Mouse (Mus musculus): Measurements from ENCODE around the gene Zc3h4. TPM values are rescaled to one million over a fixed set of nuclear protein-coding genes. Genes with fewer than 3 reads are reported as not detected.
"Not testable (repeated sequence)": the region's sequence is repeated elsewhere in the genome, so short reads cannot be mapped to it uniquely, and the experiment has no call there.

Gene Zc3h4
- polyA plus RNA-seq, 1 experiment from 2014 or later, result 8.7 TPM

DNA sequence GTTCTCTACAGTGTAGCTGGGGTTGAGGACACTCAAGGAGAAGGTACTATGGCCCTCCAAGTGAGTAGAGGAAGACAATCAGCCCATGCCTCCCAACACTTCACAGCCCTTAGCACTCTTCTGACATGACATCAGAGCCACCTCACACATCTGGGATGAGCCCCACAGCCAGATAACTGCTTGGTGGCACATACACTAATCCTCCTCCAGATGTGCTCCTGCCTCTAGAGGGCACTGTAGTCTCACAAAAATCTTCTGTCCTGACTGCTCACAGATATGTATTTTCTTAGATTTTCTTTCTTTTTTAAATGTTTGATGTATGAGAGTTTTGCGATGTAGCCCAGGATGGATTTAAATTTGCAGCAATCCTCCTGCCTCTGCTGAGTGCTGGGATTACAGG is 24.2 kb upstream of the Zc3h4 start:
- ATAC-seq (ENCODE audit: extremely low read depth, insufficient number of reproducible peaks, low FRiP score, low TSS enrichment), result no peak
- WGBS, result 97% methylated on average over 1 of the region's 1 CpGs

DNA sequence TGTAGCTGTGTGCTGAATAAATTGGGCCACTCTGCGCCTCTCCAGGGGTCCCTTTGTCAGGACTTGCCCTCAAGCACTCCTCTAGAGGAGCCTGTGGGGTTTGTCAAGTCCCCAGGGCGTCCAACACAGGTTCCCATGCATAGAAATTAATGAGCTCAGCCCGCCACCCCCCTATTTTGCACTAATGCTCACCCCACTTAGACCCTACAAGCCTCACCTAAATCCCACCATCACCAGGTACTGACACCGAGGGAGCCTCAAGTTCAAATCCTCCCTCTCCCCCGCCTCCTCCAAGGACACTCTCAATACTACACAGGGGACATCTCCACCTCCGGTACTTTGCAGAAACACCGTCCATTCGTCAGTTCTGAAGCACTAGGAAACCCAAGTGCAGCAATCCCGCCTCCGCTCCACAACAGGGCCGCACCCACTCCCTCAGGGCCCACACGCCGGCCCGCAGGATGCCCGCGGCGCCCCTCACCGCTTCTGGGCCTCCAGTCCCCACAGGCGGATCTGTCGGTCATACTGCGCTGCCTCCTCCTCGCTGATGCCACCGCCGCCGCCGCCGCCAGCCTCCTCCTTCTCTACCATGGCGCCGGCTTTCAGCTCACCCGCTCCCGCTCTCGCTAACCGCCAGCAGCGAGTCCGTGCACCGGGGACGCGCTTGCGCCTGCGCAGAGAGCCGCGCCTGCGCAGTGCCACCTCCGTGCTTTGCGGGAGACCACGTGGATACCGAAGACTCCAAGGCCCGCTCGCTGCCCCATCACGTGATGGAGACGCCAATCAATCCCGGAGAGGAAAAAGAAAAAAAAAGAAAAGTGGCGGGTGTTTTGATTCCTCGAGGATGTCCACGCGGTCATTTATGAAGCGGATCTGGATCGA is 13.3 kb upstream of the Zc3h4 start, which contains the start of gene Sae1:
Gene Sae1 (minus strand): TSS at position 647 of the 882 bp plus-strand sequence.
- WGBS, result under 1% methylated on average over 53 of the region's 58 CpGs

More for the DNA sequence above, 24.2 kb upstream of the Zc3h4 start:
- Histone ChIP-seq H3K9me3 (no peaks in the 10 kb centered on the region), H3K36me3 (peaks cover 77% of the 10 kb centered on the region), H3K27me3 (replicated peaks) (no peaks in the 10 kb centered on the region), H3K4me3 (no peak overlapping the region), H3K9ac (no peak overlapping the region), H3K27ac (replicated peaks) (no peak overlapping the region), H3K4me1 (no peaks in the 10 kb centered on the region), H3K4me2 (no peak overlapping the region)

DNA sequence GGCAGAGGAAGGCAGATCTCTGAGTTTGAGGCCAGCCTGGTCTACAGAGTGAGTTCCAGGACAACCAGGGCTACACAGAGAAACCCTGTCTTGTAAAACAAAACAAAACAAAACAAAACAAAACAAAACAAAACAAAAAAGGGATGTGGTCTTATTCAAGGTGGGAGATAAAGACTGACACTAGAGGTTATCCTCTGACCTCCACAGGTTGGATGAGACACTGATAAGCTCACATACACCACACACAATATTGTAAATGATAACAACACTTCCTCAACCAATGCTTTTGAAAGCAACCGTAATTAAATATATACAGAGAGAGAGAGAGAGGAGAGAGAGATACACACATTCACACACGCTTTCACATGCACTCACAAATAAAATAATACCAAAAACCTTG is 10.8 kb upstream of the Zc3h4 start:
- H3K36me3 ChIP-seq; H3K27ac ChIP-seq (replicated peaks); H3K9ac ChIP-seq; ATAC-seq (ENCODE audit: extremely low read depth, insufficient number of reproducible peaks, low FRiP score, low TSS enrichment); H3K9me3 ChIP-seq; H3K27me3 ChIP-seq (replicated peaks); H3K4me3 ChIP-seq; H3K4me2 ChIP-seq: not testable (repeated sequence)
- peaks cover 28% of the 10 kb centered on the region for H3K4me1 ChIP-seq
- WGBS, result 71% methylated on average over 2 of the region's 2 CpGs

More for the DNA sequence above, 13.3 kb upstream of the Zc3h4 start, which contains the start of gene Sae1:
- H3K4me2 ChIP-seq, result peak within 1 kb of the TSS; percentile 84
- H3K27me3 ChIP-seq (replicated peaks), result no peaks in the 10 kb centered on the region
- H3K36me3 ChIP-seq, result peaks cover 30% of the 10 kb centered on the region
- peaks cover 33% of the 10 kb centered on the region for H3K4me1 ChIP-seq
- peak within 1 kb of the TSS; percentile 89 for H3K27ac ChIP-seq (replicated peaks)
- peak within 1 kb of the TSS; percentile 99 for H3K9ac ChIP-seq
- H3K9me3 ChIP-seq, result no peaks in the 10 kb centered on the region
- ATAC-seq (ENCODE audit: extremely low read depth, insufficient number of reproducible peaks, low FRiP score, low TSS enrichment), result peak; percentile 92
- peak within 1 kb of the TSS; percentile 97 for H3K4me3 ChIP-seq

DNA sequence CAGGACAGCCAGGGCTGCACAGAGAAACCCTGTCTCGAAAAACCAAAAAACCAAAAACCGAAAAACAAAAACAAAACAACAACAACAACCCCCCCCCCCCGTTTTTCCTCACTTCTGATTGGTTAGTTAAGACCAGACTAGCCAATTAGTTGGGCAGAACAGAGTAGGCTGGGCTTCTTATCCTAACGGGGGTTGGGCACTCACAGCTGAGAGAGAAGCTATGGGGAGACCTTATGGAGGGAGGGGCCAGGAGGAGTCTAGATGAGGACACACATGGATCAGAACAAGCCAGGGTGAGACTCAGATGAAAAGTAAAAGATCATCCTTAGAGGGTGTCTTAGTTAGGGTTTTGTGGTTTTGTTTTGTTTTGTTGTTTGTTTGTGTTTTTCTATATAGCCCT is 7.8 kb upstream of the Zc3h4 start:
- Histone ChIP-seq H3K36me3 (no peaks in the 10 kb centered on the region), H3K4me3 (no peak overlapping the region), H3K27ac (replicated peaks) (no peak overlapping the region), H3K9me3 (no peaks in the 10 kb centered on the region), H3K4me2 (no peak overlapping the region), H3K9ac (no peak overlapping the region), H3K27me3 (replicated peaks) (no peaks in the 10 kb centered on the region), H3K4me1 (peaks cover 4% of the 10 kb centered on the region)
- 39% methylated on average over 4 of the region's 4 CpGs for WGBS
- ATAC-seq (ENCODE audit: extremely low read depth, insufficient number of reproducible peaks, low FRiP score, low TSS enrichment), result no peak

DNA sequence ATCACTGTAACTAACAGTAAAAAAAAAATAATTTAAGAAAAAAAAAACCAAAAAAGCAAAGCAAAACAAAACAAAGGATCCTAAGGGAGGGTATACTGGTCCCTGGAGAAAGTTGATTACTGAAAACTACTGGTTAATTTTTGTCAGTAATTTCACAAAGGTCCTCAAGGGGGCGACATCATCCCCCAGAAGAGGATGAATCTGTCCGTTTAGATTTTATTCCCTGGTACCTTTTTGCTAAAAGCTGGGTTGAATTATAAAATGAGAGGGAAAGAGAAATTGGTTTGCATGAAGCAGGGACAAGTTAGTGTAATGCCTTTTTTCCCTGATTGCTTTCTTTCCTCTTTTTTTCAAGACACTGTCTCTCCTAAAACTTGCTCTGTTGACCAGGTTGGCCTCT is 4.8 kb upstream of the Zc3h4 start:
- Histone ChIP-seq H3K9me3 (no peaks in the 10 kb centered on the region), H3K27ac (replicated peaks) (no peak overlapping the region), H3K27me3 (replicated peaks) (no peaks in the 10 kb centered on the region), H3K4me3 (no peak overlapping the region), H3K9ac (no peak overlapping the region), H3K4me2 (no peak overlapping the region), H3K4me1 (peaks cover 7% of the 10 kb centered on the region), H3K36me3 (no peaks in the 10 kb centered on the region)
- ATAC-seq (ENCODE audit: extremely low read depth, insufficient number of reproducible peaks, low FRiP score, low TSS enrichment), result no peak
- WGBS, result 3% methylated on average over 2 of the region's 2 CpGs

DNA sequence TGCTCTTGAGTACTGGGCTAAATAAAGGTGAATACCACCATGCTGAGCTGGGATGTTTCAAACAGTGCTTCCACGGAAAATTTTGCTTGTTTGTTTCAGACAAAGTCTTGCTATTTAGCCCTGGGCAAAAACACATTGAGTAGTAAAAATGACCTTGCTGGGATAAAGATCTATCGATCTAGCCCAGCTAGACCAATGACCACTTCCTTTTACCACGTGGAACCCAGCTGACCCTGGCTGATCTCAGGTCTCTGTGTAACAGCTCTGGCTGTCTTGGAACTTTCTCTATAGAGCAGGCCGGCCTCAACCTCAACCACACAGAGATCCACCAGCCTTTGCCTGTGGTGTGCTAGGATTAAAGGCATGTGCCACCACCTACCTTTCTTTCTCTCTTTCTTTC is 3.2 kb upstream of the Zc3h4 start:
- no peak overlapping the region for H3K9ac ChIP-seq
- H3K36me3 ChIP-seq, result no peaks in the 10 kb centered on the region

DNA sequence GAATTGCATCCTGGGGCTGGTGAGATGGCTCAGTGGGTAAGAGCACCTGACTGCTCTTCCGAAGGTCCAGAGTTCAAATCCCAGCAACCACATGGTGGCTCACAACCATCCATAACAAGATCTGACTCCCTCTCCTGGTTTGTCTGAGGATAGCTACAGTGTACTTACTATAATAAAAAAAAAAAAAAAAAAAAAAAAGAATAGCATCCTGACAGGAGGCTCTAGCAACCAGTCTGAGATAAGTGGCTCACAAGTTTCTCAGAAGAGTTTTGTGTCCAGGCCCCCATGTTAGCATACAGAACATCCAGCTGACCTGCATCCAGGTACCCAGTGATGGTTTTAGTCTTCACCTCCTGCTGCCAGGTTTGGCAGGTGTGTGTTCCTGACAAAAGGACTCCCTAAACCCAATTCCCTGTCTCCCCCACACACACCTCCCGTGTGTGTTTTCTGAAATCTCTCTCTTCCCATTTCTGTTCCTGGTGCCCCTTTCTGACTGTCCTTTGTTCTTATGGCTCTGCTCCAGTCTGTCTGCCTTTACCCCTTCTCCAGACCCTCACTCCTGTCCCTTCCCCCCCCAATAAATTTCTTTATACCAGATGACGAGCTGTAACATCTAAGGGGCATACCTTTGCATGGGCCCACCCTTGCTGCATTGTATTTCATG is 2.2 kb upstream of the Zc3h4 start:
- Histone ChIP-seq H3K4me2 (peak overlapping the region; percentile 92), H3K4me3 (peak overlapping the region; percentile 95), H3K4me1 (peaks cover 13% of the 10 kb centered on the region), H3K9me3 (no peaks in the 10 kb centered on the region), H3K27ac (replicated peaks) (peak overlapping the region; percentile 100), H3K36me3 (no peaks in the 10 kb centered on the region), H3K27me3 (replicated peaks) (no peaks in the 10 kb centered on the region), H3K9ac (peak overlapping the region; percentile 100)
- ATAC-seq (ENCODE audit: extremely low read depth, insufficient number of reproducible peaks, low FRiP score, low TSS enrichment), result no peak
- 43% methylated on average over 3 of the region's 3 CpGs for WGBS

More for the DNA sequence above, 3.2 kb upstream of the Zc3h4 start:
- H3K9me3 ChIP-seq, result no peaks in the 10 kb centered on the region
- no peaks in the 10 kb centered on the region for H3K27me3 ChIP-seq (replicated peaks)
- H3K4me1 ChIP-seq, result peaks cover 7% of the 10 kb centered on the region
- H3K4me2 ChIP-seq, result no peak overlapping the region
- ATAC-seq (ENCODE audit: extremely low read depth, insufficient number of reproducible peaks, low FRiP score, low TSS enrichment), result no peak
- H3K4me3 ChIP-seq, result no peak overlapping the region
- H3K27ac ChIP-seq (replicated peaks), result no peak overlapping the region; the same call in 1 of the 2 replicates
- WGBS, result 63% methylated on average over 4 of the region's 4 CpGs

DNA sequence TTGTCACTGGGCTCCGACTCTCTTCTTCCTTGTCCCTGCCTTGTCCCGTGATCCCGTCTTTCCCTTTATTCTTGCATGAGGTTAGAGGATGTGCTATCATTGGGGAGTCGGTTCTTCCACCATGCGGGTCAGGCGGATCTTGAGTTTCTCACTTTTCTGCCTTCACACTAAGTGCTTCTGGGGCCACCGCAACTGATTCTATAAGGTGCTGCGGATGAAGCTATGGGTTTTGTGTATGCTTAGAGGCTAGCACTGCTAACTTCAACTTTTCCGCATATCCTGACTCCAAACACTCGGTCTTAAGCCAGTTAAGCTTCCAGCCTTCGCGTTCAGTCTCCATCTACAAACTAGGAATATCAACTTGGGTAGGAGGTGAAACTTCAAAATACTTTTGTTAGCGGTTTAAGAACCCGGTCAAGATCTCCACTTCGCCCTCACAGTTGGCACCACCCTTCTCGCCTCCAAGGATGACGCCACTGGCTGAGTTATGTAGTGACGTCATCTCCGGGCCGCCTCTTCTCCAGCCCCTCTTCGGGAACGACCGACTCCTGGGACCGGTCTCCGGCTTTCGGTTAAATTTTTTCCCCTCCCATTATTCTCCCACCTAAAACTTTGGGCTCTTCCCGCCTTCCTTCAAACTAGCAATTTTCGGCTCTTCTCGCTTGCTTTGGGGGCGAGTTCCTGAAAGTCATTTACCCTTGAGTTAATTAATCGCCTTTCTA is 1.5 kb upstream of the Zc3h4 start:
- ATAC-seq (ENCODE audit: extremely low read depth, insufficient number of reproducible peaks, low FRiP score, low TSS enrichment), result peak; percentile 78
- peak overlapping the region; percentile 92 for H3K4me2 ChIP-seq
- WGBS, result 2% methylated on average over 31 of the region's 31 CpGs
- peak overlapping the region; percentile 95 for H3K4me3 ChIP-seq
- H3K36me3 ChIP-seq, result no peaks in the 10 kb centered on the region
- peak overlapping the region; percentile 100 for H3K27ac ChIP-seq (replicated peaks)
- peaks cover 18% of the 10 kb centered on the region for H3K4me1 ChIP-seq
- H3K9me3 ChIP-seq, result no peaks in the 10 kb centered on the region
- no peaks in the 10 kb centered on the region for H3K27me3 ChIP-seq (replicated peaks)
- H3K9ac ChIP-seq, result peak overlapping the region; percentile 100

DNA sequence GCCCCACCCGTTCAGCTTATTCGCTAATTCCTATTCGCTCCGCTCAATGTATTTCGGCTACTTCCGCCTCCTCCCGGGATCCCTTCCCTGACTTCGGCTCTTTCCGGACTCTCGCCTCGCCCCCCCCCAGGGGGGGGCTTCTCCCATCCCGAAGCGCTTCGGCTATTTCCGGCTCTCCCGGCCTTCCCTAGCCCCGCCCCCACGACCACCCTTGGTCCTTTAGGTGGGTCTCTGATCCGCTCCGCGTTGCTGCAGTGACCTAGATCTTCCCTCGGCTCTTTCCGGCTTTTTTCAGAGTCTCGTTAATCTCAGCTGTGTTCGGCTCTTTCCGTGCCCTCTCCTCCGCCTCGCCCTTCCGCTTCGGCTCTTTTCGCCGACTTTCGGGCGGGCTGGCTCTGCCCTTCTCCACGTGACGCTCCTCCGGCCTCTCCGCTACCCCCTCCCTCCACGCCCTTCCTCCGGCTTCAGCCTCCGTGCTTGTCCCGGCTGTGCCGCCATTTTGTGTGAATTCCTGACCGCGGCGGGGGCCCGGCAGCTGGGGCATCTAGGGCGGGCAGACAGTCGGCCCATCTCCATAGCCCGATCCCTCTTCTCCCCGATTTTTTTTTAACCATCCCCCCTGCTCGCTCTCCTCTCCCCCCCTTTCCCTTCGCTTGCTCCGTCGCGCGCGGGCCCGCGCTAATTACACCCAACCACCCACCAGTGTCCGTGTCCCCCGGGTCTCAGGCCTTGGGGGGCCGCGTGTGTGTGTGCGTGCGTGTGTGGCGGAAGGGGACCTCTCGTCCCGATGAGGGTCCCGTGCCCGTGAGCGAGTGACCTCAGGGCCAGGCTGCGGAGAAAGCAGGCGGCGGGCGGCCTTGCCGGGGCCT is 656 bp upstream of the Zc3h4 start:
- Histone ChIP-seq H3K4me2 (peak overlapping the region; percentile 92), H3K9me3 (no peaks in the 10 kb centered on the region), H3K4me3 (peak overlapping the region; percentile 95), H3K36me3 (no peaks in the 10 kb centered on the region), H3K4me1 (peaks cover 26% of the 10 kb centered on the region), H3K27me3 (replicated peaks) (no peaks in the 10 kb centered on the region), H3K27ac (replicated peaks) (peak overlapping the region; percentile 100), H3K9ac (peak overlapping the region; percentile 100)
- under 1% methylated on average over 71 of the region's 77 CpGs for WGBS
- peak; percentile 87 for ATAC-seq (ENCODE audit: extremely low read depth, insufficient number of reproducible peaks, low FRiP score, low TSS enrichment)

DNA sequence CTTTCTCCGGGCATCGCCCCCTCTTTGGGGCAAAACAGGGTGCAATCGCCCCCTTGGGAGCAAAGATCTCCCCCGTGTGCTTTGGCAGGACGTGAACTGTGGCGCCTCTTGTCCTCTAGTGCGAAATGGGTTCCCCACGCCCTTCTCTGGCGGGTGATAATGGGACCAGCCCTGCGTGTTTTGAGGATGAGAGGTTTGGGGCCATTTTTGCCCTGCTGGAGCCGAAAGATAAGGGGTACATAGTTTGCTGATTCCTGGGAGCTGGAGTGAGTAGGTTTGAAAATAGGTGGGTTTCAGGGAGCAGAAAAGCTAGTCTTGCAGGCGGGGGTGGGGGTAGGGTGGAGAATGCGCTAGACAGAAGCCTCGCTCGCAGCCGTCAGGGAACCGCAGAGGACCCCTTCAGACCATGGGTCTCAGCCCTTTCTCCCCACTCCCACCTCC is 1.3 kb downstream of the Zc3h4 start:
- ATAC-seq (ENCODE audit: extremely low read depth, insufficient number of reproducible peaks, low FRiP score, low TSS enrichment), result no peak
- peak overlapping the region; percentile 100 for H3K9ac ChIP-seq
- H3K9me3 ChIP-seq, result no peaks in the 10 kb centered on the region
- H3K4me2 ChIP-seq, result peak overlapping the region; percentile 92
- under 1% methylated on average over 17 of the region's 17 CpGs for WGBS
- no peaks in the 10 kb centered on the region for H3K27me3 ChIP-seq (replicated peaks)
- peak overlapping the region; percentile 95 for H3K4me3 ChIP-seq
- H3K36me3 ChIP-seq, result 0 out of 2 replicates have a peak, but pooled peaks cover 2% of the 10 kb centered on the region
- peak overlapping the region; percentile 100 for H3K27ac ChIP-seq (replicated peaks)
- H3K4me1 ChIP-seq, result peaks cover 45% of the 10 kb centered on the region
